Mouse (Mus musculus) megakaryocyte, embryonic 14.5 days (primary cell): ENCODE measurements at regions not wholly inside any gene's neighbourhood (a gene's known extent, or its start where the extent isn't known, plus 50 kb on each side); places are given as distances from the start of the nearest gene placed in this dataset.

Source experiments
- H3K27me3 ChIP-seq: replicated peaks from 2 replicates; pipeline ENCODE3; 2012; ENCODE audit warnings: inconsistent platforms
- H3K36me3 ChIP-seq: replicated peaks from 2 replicates; pipeline ENCODE3; 2012; ENCODE audit warnings: low read length, inconsistent platforms, mixed read lengths
- H3K4me1 ChIP-seq: 2 replicates; pipeline ENCODE4 v1.6.1; 2012; ENCODE audit warnings: inconsistent platforms
- H3K4me3 ChIP-seq: replicated peaks from 2 replicates; pipeline ENCODE3; 2012; ENCODE audit warnings: moderate library complexity, mild to moderate bottlenecking, inconsistent platforms
- H3K9me3 ChIP-seq: 2 replicates; pipeline ENCODE4 v1.6.1; 2012; ENCODE audit warnings: inconsistent platforms
- FLI1 ChIP-seq: IDR thresholded peaks from 2 replicates; pipeline ENCODE4 v1.6.1; 2012; ENCODE audit warnings: low read length, inconsistent platforms, mixed read lengths
- GATA1 ChIP-seq: IDR thresholded peaks from 3 replicates; pipeline ENCODE4 v1.6.1; 2012; ENCODE audit warnings: mixed read lengths, low read length, inconsistent platforms, borderline replicate concordance

DNA sequence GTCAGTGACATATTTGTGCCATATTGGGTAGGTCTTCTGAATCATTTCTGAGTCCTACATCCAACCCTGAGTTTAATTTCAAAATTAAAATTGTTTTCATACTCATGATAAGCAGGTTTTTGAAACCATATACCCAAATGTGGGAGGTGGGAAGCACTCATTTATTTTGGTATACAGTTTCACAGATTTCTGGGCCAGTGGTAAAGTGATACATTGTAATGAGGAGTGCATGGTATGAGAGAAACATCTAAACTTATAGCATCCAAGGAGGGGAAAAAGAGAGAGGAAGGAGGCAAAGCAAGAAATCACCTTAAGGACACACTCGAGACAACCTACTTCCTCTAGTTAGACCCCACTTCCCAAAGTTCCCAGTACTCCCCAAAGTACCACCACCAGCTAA, 157.6 kb downstream of the Mreg start:
- H3K4me1 ChIP-seq = no peaks in the 10 kb centered on the region
- H3K9me3 ChIP-seq = peaks cover 8% of the 10 kb centered on the region; the same call in 1 of the 2 replicates
- H3K36me3 ChIP-seq = no peaks in the 10 kb centered on the region
- no peaks in the 10 kb centered on the region for H3K27me3 ChIP-seq
- H3K4me3 ChIP-seq = no peak overlapping the region
- TF ChIP-seq GATA1 = no peak
- TF ChIP-seq FLI1 = no peak

DNA sequence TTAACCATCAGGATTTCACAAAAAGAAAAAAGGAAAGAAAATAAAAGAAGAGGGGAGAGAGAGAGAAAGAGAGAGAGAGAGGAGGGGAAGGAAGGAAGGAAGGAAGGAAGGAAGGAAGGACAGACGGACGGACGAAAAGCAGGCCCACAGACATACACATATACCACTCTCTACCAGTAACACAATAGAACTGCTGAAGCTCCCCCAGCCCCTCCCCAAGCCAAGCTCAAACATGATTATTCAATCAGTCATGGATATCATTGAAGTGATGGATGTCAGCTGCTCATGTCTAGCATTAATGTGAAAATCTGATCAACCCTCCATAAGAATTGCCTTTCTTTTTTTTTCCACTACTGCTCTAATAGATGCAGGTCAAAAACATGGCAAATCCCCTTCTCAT, 161.2 kb downstream of the Mreg start:
- Histone ChIP-seq H3K4me3 (no peak overlapping the region), H3K36me3 (no peaks in the 10 kb centered on the region)

DNA sequence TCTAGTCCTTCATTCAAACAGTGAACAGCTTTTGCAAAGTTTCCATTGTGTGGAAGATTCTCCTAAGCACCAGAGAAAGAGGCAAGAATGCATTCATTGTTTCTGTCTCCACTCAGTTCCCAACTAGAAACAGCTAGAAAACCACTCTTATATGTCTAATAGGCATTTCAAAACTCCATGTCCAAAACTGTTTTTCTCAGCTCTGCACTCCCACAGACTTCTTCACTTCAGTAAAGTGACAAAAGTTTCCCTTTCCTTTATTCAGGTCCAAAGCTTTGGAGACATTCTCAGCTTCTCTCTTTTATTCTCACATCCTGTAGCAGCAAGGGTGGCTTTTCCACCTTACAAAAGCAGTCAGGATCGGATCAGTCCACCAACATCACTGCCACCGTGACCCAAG, 166.0 kb downstream of the Mreg start:
- H3K27me3 ChIP-seq = no peaks in the 10 kb centered on the region
- H3K4me1 ChIP-seq = no peaks in the 10 kb centered on the region
- no peak overlapping the region for H3K4me3 ChIP-seq
- H3K9me3 ChIP-seq = 0 out of 2 replicates have a peak, but pooled peaks cover 2% of the 10 kb centered on the region
- no peak for TF ChIP-seq GATA1
- TF ChIP-seq FLI1 = no peak
- no peaks in the 10 kb centered on the region for H3K36me3 ChIP-seq

More for the DNA sequence above, 161.2 kb downstream of the Mreg start:
- no peaks in the 10 kb centered on the region for H3K27me3 ChIP-seq
- no peaks in the 10 kb centered on the region for H3K4me1 ChIP-seq
- no peak for TF ChIP-seq GATA1
- no peak for TF ChIP-seq FLI1
- peaks cover 6% of the 10 kb centered on the region; the same call in 1 of the 2 replicates for H3K9me3 ChIP-seq

DNA sequence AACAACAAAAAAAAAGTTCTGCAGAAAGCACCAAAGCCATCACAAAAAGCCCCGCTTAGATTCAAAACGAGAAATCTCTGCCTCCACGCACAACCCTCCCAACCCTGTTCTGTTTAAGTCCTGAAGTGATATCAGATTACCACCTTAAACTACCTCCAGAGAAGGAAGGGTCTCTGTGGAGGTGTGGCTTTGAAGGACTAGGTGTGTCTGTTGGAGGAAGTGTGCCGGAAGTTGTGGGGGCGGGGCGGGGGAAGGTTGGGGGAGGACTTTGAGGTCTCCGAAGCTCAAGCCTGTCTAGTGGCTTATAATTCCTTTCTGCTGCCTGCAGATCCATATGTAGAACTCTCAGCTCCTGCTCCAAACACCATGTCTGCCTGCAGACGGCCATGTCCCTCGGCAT, 173.6 kb downstream of the Mreg start:
- Histone ChIP-seq H3K4me3 (no peak overlapping the region), H3K27me3 (no peaks in the 10 kb centered on the region), H3K36me3 (no peaks in the 10 kb centered on the region), H3K9me3 (no peaks in the 10 kb centered on the region), H3K4me1 (peaks cover 4% of the 10 kb centered on the region; the same call in 1 of the 2 replicates)
- TF ChIP-seq FLI1 (no peak), GATA1 (no peak)

DNA sequence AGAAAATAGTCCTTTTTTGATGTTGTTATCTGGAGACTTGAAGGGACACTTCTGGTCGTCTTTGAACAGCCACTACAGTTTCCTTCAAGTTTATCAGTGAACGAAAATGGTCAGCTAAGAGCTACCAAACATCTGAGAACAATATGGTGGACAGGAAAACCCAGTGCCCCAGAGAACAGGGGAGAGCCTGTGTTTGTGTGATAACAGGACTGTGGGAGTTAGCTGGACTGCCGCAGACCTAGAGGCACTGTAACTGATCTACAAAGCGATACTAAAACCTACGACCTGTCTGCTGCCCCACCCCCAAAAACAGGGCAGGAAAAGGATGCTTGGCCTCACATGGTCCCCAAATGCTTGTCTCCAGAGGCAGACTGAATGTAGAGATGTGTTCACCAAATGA, 175.5 kb downstream of the Mreg start:
- peak overlapping the region; percentile 42 for H3K4me3 ChIP-seq

DNA sequence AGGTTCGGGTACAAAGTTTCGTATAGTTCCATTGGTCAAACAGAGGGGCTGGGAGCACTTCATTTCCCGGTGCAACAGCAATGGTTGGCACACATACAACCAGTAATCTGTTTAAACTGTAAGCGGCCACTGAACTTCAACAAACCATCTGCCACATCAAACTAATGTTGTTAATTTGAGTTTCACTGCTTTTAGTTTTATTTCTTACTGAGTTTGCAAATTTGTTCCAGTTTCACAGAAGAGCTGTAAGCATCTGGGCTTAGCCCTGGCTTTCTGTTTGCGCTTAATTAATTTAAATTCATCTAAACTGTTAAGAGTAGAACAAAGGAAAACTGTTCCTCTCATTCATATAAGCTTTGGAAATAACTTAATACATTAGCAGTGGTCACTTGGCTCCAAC, 176.0 kb downstream of the Mreg start:
- Histone ChIP-seq H3K4me1 (peaks cover 4% of the 10 kb centered on the region; the same call in 1 of the 2 replicates), H3K4me3 (no peak overlapping the region), H3K9me3 (no peaks in the 10 kb centered on the region), H3K36me3 (no peaks in the 10 kb centered on the region), H3K27me3 (no peaks in the 10 kb centered on the region)
- no peak for TF ChIP-seq FLI1
- TF ChIP-seq GATA1 = no peak

More for the DNA sequence above, 175.5 kb downstream of the Mreg start:
- H3K36me3 ChIP-seq = no peaks in the 10 kb centered on the region
- H3K9me3 ChIP-seq = no peaks in the 10 kb centered on the region
- H3K27me3 ChIP-seq = no peaks in the 10 kb centered on the region
- H3K4me1 ChIP-seq = peaks cover 4% of the 10 kb centered on the region; the same call in 1 of the 2 replicates
- no peak for TF ChIP-seq FLI1
- TF ChIP-seq GATA1 = no peak

DNA sequence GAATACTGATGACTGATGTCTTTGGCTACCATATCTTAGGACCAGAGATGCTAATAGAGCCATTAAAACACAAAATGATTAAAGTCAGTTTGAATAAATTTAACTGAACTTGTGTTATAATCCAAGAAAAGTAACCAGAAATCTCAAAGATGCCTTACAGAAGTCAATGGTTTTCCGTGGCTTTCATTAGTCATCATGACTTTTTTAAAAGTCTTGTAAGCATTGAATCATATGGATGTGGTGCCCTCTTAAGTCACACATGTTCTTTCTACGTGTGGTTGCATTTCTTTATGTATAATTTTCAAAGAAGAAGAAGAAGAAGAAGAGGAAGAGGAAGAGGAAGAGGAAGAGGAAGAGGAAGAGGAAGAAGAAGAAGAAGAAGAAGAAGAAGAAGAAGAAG, 178.2 kb downstream of the Mreg start:
- Histone ChIP-seq H3K27me3 (no peaks in the 10 kb centered on the region), H3K9me3 (no peaks in the 10 kb centered on the region), H3K36me3 (no peaks in the 10 kb centered on the region), H3K4me3 (no peak overlapping the region), H3K4me1 (peaks cover 4% of the 10 kb centered on the region; the same call in 1 of the 2 replicates)
- TF ChIP-seq FLI1 = no peak
- no peak for TF ChIP-seq GATA1

DNA sequence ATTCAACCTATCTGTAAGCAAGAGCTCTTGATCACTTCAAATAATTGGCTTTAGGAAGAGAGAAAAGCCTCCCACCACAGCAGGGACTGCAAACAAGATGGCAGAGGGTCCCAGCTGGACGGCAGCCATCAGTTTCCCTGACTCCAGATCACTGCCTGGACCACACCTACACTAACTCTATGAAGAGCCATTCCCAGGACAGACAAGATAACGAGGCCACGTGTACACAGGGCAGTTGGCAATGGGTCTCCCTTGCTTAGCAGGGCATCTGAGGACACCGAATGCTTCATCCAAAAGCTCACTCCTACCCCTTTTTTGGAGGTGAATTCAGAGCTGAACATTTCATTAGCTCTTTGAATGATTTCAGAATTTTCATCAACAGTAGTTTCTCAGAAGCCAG, 179.9 kb downstream of the Mreg start:
- no peak for TF ChIP-seq GATA1
- TF ChIP-seq FLI1 = no peak
- Histone ChIP-seq H3K27me3 (no peaks in the 10 kb centered on the region), H3K9me3 (peaks cover 1% of the 10 kb centered on the region; the same call in 1 of the 2 replicates), H3K4me3 (no peak overlapping the region), H3K36me3 (no peaks in the 10 kb centered on the region), H3K4me1 (peaks cover 4% of the 10 kb centered on the region; the same call in 1 of the 2 replicates)

DNA sequence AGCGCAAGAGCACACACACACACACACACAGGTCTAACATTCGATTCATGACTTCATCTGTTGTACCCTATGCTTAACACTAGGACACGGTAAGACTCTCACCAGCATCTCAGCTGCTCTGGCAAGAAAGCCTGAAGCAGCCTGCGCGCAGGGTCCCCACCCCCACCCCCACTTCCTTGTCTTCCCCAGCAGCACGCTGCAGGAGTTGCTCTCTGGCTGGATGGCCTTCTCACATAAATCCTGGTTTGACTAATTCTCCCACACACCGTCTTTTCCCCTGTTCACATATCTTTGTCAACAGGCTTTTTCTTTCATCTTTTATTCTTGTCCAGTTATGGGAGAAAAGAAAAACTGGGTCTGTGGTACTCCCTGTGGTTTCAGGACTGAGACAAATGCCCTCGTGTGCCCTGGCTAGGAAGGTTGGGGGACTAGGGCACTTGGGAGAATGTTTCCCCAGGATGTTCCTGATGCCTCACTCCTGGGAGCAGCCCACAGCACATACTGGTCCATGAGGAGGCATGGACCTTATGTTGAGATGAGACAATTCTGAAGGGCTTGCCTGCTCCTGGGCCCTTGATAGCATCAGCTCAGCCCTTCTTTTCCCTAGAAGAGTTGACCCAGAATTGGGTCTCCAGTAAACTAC, 181.2 kb downstream of the Mreg start:
- peak overlapping the region; percentile 6 for H3K4me3 ChIP-seq
- H3K27me3 ChIP-seq = no peaks in the 10 kb centered on the region
- no peaks in the 10 kb centered on the region for H3K36me3 ChIP-seq
- H3K4me1 ChIP-seq = no peaks in the 10 kb centered on the region
- peaks cover 3% of the 10 kb centered on the region; the same call in 1 of the 2 replicates for H3K9me3 ChIP-seq
- TF ChIP-seq FLI1 = no peak
- no peak for TF ChIP-seq GATA1

DNA sequence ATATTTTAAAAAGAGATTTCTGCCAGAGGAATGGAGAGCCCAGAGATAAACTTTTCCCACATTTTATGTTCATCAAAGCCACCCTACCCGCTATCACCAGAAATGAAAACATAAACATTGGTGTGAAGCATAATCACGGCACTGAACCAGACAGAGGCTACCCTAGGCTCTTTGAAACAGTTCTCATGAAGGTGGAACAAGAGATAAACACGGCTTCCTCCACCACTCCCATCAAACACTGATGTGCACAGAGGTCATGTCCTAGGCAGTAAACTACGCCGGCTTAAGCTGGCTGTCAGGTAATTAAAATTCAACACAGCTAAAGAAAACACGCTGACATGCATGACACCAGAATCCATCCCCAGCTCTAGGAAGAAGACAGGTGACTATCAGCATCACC, 182.5 kb downstream of the Mreg start:
- Histone ChIP-seq H3K4me1 (no peaks in the 10 kb centered on the region), H3K36me3 (no peaks in the 10 kb centered on the region), H3K27me3 (no peaks in the 10 kb centered on the region), H3K9me3 (peaks cover 3% of the 10 kb centered on the region; the same call in 1 of the 2 replicates), H3K4me3 (no peak overlapping the region)
- no peak for TF ChIP-seq FLI1
- no peak for TF ChIP-seq GATA1
